8 mouse cellular contexts compared by ENCODE assay signal in genomic region chr8:84742171-84743053, GRCm38 (mm10). TPM values are rescaled to one million over a fixed set of nuclear protein-coding genes. Genes with fewer than 3 reads are reported as not detected.
DNase-seq lines count a peak whose midpoint lies in the region; ATAC-seq lines count a peak whose summit lies in the region.

No protein-coding gene starts in this region.

- H3K27me3 ChIP-seq in forebrain, embryonic 16.5 days (replicated peaks; ENCODE audit: control insufficient read depth, insufficient read depth, low read length) = no peaks in the 10 kb centered on the region
- peaks cover 100% of the 10 kb centered on the region for H3K27me3 ChIP-seq in hindbrain, embryonic 10.5 days (ENCODE audit: insufficient read depth, poor library complexity, severe bottlenecking)

- 6% methylated on average over 31 of the region's 32 CpGs for WGBS in forebrain, embryonic 16.5 days
- WGBS in hindbrain, embryonic 10.5 days = under 1% methylated on average over 32 of the region's 32 CpGs

- peak overlapping the region; percentile 24 for H3K9ac ChIP-seq in forebrain, embryonic 16.5 days (replicated peaks; ENCODE audit: low read depth, low read length)

- DNase-seq in 3134 (ENCODE audit: extremely low read depth, insufficient read length, low spot score) (peak; percentile 87), MN1 (ENCODE audit: low spot score) (peak; percentile 82)
- DNase-seq in hindbrain, embryonic 10.5 days (ENCODE audit: low spot score) = peak; percentile 66
- peak; percentile 62 for DNase-seq in lung, postnatal 14 days
- peak; percentile 75 to 79 for DNase-seq in urinary bladder, postnatal 4 days (ENCODE audit: low spot score in 2 of 2)
- no peak for DNase-seq in right cerebral cortex, postnatal 14 days
- no peak for DNase-seq in adrenal gland, adult 18-20 months (ENCODE audit: low spot score in 2 of 2)

- H3K9me3 ChIP-seq in forebrain, embryonic 16.5 days (ENCODE audit: control insufficient read depth, low read length) = no peaks in the 10 kb centered on the region
- H3K9me3 ChIP-seq in hindbrain, embryonic 10.5 days = no peaks in the 10 kb centered on the region

- peak; percentile 54 for ATAC-seq in forebrain, embryonic 16.5 days

- peak overlapping the region; percentile 83 for H3K27ac ChIP-seq in forebrain, embryonic 16.5 days (ENCODE audit: low read length)
- H3K27ac ChIP-seq in hindbrain, embryonic 10.5 days = peak overlapping the region; percentile 76

- H3K36me3 ChIP-seq in forebrain, embryonic 16.5 days (ENCODE audit: control insufficient read depth, insufficient read depth) = no peaks in the 10 kb centered on the region
- H3K36me3 ChIP-seq in hindbrain, embryonic 10.5 days = no peaks in the 10 kb centered on the region

- H3K4me2 ChIP-seq in forebrain, embryonic 16.5 days (ENCODE audit: low read length) = peak overlapping the region; percentile 23

- peaks cover 99% of the 10 kb centered on the region for H3K4me1 ChIP-seq in forebrain, embryonic 16.5 days (replicated peaks; ENCODE audit: control insufficient read depth, insufficient read depth, low read length)
- H3K4me1 ChIP-seq in hindbrain, embryonic 10.5 days (replicated peaks) = peaks cover 85% of the 10 kb centered on the region

- no peak overlapping the region for H3K4me3 ChIP-seq in forebrain, embryonic 16.5 days (replicated peaks; ENCODE audit: low read length)
- peak overlapping the region; percentile 32 for H3K4me3 ChIP-seq in hindbrain, embryonic 10.5 days

RNA-seq across cellular contexts. Expression of gene G430095P16Rik, which starts 19.6 kb away (rescaled TPM):
- 2.0 and 2.2 TPM in 2 replicates for polyA plus RNA-seq in forebrain, embryonic 16.5 days (2015; fragmentation: Nextera tagmentation; extraction: Ambion mirVana)
- 0.54 and 1.9 TPM in 2 replicates for polyA plus RNA-seq in hindbrain, embryonic 10.5 days (2016; fragmentation: Nextera tagmentation; extraction: Ambion mirVana)
- under 1 TPM; 0.45 to 0.76 TPM for total RNA-seq in adrenal gland, adult 18-20 months (2021)

RNA-seq across cellular contexts. Expression of gene Lyl1, which starts 41.2 kb away (rescaled TPM):
- 2.6 and 2.9 TPM in 2 replicates for polyA plus RNA-seq in forebrain, embryonic 16.5 days (2015; fragmentation: Nextera tagmentation; extraction: Ambion mirVana)
- 5.6 and 6.5 TPM in 2 replicates for polyA plus RNA-seq in hindbrain, embryonic 10.5 days (2016; fragmentation: Nextera tagmentation; extraction: Ambion mirVana)
- 1 to 10 TPM; 2.7 to 2.8 TPM for total RNA-seq in adrenal gland, adult 18-20 months (2021)

RNA-seq across cellular contexts. Expression of gene Nacc1, which starts 54.8 kb away (rescaled TPM):
- 15.5 and 15.7 TPM in 2 replicates for polyA plus RNA-seq in forebrain, embryonic 16.5 days (2015; fragmentation: Nextera tagmentation; extraction: Ambion mirVana)
- 25.2 and 28.9 TPM in 2 replicates for polyA plus RNA-seq in hindbrain, embryonic 10.5 days (2016; fragmentation: Nextera tagmentation; extraction: Ambion mirVana)
- 10 to 100 TPM; 71.3 to 77.8 TPM for total RNA-seq in adrenal gland, adult 18-20 months (2021)

RNA-seq across cellular contexts. Expression of gene Trmt1, which starts 56.3 kb away (rescaled TPM):
- 63.4 and 73.3 TPM in 2 replicates for polyA plus RNA-seq in forebrain, embryonic 16.5 days (2015; fragmentation: Nextera tagmentation; extraction: Ambion mirVana)
- 57.8 and 65.9 TPM in 2 replicates for polyA plus RNA-seq in hindbrain, embryonic 10.5 days (2016; fragmentation: Nextera tagmentation; extraction: Ambion mirVana)
- total RNA-seq in adrenal gland, adult 18-20 months (2021) = 10 to 100 TPM; 66.3 to 79.0 TPM

RNA-seq across cellular contexts. Expression of gene Nfix, which starts 57.7 kb away (rescaled TPM):
- 440 and 546 TPM in 2 replicates for polyA plus RNA-seq in forebrain, embryonic 16.5 days (2015; fragmentation: Nextera tagmentation; extraction: Ambion mirVana)
- polyA plus RNA-seq in hindbrain, embryonic 10.5 days (2016; fragmentation: Nextera tagmentation; extraction: Ambion mirVana) = 0.07 and 0.29 TPM in 2 replicates
- total RNA-seq in adrenal gland, adult 18-20 months (2021) = 100 to 1,000 TPM in 1 of 2 experiments, 10 to 100 TPM in 1; 92.2 to 127 TPM

Comparison
In these comparisons a context has a peak if more than half of its experiments do, and no peak if none do; other contexts are left out.
1. DNase-seq: peak in 3134 (single experiment), MN1 (single experiment), hindbrain, embryonic 10.5 days (single experiment), lung, postnatal 14 days (single experiment) and urinary bladder, postnatal 4 days (2 of 2); none in right cerebral cortex, postnatal 14 days (single experiment) and adrenal gland, adult 18-20 months (0 of 2).